Mouse (Mus musculus): ENCODE results near the gene Xrcc2. TPM values are rescaled to one million over a fixed set of nuclear protein-coding genes. Genes with fewer than 3 reads are reported as not detected.
"Not testable (repeated sequence)": the region's sequence is repeated elsewhere in the genome, so short reads cannot be mapped to it uniquely, and the experiment has no call there.

Gene Xrcc2
- polyA plus RNA-seq (2014; fragmentation: Nextera tagmentation; extraction: Ambion mirVana), result 9.7 and 10.2 TPM in 2 replicates

DNA sequence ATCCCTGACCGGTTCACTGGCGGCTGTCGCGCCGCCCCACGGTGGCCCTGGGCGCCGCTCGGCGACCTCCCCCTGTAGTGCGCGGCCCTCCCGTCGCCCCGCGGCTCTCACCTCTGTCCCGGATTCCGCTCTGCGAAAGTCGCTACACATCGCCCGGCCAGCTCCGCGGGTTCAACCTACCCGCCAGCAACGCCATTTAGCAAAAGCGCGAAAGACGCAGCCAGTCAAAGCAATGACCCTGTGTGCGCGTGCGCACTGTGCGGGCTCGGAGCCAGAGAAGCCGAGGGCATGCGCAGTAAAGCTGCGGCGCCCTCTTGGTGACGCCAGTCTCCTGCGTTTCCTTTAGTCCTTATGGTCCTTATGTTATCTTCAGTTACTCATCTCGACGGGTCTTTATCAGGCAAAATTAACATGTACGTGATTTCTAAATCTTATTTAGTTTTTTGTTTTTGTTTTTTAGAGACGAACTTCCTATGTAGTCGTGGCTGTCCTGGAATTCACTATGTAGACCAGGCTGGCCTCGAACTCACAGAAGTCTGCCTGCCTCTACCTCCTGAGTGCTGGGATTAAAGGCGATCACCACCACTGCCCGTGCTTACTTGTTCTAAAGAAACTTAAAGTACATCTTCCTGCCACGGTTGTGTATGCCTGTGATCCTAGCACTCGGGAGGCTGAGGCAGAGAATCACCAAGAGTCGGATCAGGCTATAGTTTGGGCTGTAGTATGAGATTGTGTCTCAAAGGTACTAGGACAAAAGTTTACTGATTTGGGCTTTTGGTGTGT is at the start of gene Xrcc2:
TSS of gene Xrcc2 (minus strand) at position 259 of the 783 bp plus-strand sequence.
- 8% methylated on average over 51 of the region's 51 CpGs for WGBS
- DNase-seq (ENCODE audit: low spot score, missing footprints), result peak; percentile 100
- H3K4me3 ChIP-seq (ENCODE audit: low read depth, low read length), result peak within 1 kb of the TSS; percentile 64
- ATAC-seq (ENCODE audit: low FRiP score), result peak; percentile 98
- peaks cover 8% of the 10 kb centered on the region for H3K4me1 ChIP-seq (ENCODE audit: control insufficient read depth, insufficient read depth, low read length)
- H3K27me3 ChIP-seq (ENCODE audit: control insufficient read depth, insufficient read depth, low read length), result no peaks in the 10 kb centered on the region
- peak within 1 kb of the TSS; percentile 63 for H3K4me2 ChIP-seq
- peak within 1 kb of the TSS; percentile 86 for H3K9ac ChIP-seq (ENCODE audit: low read length)
- H3K36me3 ChIP-seq (ENCODE audit: control insufficient read depth, insufficient read depth, low read length), result no peaks in the 10 kb centered on the region
- no peaks in the 10 kb centered on the region for H3K9me3 ChIP-seq (ENCODE audit: control insufficient read depth, low read length)
- peak within 1 kb of the TSS; percentile 31; the same call in 1 of the 2 replicates for H3K27ac ChIP-seq (ENCODE audit: low read depth, low read length)

DNA sequence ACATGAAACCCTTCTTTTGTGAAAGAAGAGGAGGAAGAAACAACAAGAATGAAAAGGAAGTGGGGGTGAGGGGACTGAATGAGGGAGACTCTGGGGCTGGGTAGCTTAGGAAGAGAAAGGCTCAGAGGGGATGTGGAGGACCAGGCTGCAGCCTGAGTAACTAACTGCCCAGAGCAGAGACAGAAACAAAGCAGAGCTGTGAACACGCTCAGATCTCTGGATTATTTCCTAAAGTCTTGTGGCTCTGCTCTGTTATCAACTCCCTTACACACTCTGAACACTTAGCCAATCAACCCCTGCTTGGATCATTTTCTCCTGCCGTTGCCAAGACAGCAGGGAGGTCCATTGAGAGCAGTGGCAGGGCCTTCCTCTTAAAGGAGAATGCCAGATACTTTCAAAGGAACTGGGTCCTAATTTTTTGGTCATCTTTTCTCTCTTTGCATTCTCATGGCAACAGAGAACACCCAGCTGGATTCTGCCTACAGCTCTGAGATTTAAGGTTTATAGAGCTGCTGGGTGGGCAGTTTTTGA is 48.7 kb upstream of the Xrcc2 start:
- no peak overlapping the region for H3K4me3 ChIP-seq (ENCODE audit: low read depth, low read length)

DNA sequence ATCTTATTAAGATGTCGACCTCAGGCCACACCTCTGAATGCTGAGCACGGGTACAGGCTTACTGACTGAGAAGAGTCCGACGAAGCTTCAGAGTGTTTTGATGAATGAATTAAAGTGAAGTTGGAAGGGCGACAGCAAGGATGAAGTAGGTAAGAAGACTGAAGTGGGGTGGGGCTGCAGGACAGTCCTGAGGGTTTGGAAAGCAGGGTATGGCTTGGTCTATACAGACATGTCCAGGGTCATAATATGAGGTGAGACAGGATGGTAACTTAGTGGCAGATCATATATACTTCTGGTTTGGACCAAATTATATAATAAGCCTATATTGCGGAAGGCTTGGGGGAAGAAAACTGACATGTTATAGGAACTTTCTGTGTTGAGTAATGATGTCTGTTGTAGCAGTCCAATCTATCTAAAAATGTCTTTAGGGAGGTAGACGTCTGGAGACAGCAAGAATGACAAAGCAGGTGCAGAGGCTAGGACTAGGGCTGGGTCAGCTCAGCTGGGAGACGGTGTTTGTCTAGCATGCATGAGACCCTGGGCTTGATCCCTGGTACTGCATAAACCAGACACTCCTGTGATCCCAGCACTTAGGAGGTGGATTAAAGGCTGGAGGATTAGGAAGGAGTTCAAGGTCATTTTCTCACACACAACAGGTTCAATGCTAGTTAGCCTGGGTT is 48.1 kb upstream of the Xrcc2 start:
- H3K36me3 ChIP-seq (ENCODE audit: control insufficient read depth, insufficient read depth, low read length), result no peaks in the 10 kb centered on the region
- WGBS, result 43% methylated on average over 8 of the region's 8 CpGs
- no peak overlapping the region for H3K4me3 ChIP-seq (ENCODE audit: low read depth, low read length)
- no peak for DNase-seq (ENCODE audit: low spot score, missing footprints)
- H3K27ac ChIP-seq (ENCODE audit: low read depth, low read length), result no peak overlapping the region
- no peaks in the 10 kb centered on the region for H3K9me3 ChIP-seq (ENCODE audit: control insufficient read depth, low read length)
- no peak overlapping the region for H3K4me2 ChIP-seq
- peaks cover 6% of the 10 kb centered on the region; the same call in 1 of the 2 replicates for H3K4me1 ChIP-seq (ENCODE audit: control insufficient read depth, insufficient read depth, low read length)
- no peaks in the 10 kb centered on the region for H3K27me3 ChIP-seq (ENCODE audit: control insufficient read depth, insufficient read depth, low read length)
- 0 out of 2 replicates have a peak overlapping the region, but pooled peaks have one; percentile 9 for H3K9ac ChIP-seq (ENCODE audit: low read length)
- 0 out of 2 replicates have a peak, but pooled peaks have one; percentile 16 for ATAC-seq (ENCODE audit: low FRiP score)

More for the DNA sequence above, 48.7 kb upstream of the Xrcc2 start:
- 0 out of 2 replicates have a peak, but pooled peaks have one; percentile 4 for ATAC-seq (ENCODE audit: low FRiP score)
- peak; percentile 84 for DNase-seq (ENCODE audit: low spot score, missing footprints)
- Histone ChIP-seq H3K4me1 (ENCODE audit: control insufficient read depth, insufficient read depth, low read length) (peaks cover 6% of the 10 kb centered on the region; the same call in 1 of the 2 replicates), H3K27me3 (ENCODE audit: control insufficient read depth, insufficient read depth, low read length) (no peaks in the 10 kb centered on the region), H3K4me2 (no peak overlapping the region), H3K9ac (ENCODE audit: low read length) (0 out of 2 replicates have a peak overlapping the region, but pooled peaks have one; percentile 9), H3K36me3 (ENCODE audit: control insufficient read depth, insufficient read depth, low read length) (no peaks in the 10 kb centered on the region), H3K9me3 (ENCODE audit: control insufficient read depth, low read length) (no peaks in the 10 kb centered on the region), H3K27ac (ENCODE audit: low read depth, low read length) (no peak overlapping the region)
- WGBS, result 12% methylated on average over 2 of the region's 2 CpGs

DNA sequence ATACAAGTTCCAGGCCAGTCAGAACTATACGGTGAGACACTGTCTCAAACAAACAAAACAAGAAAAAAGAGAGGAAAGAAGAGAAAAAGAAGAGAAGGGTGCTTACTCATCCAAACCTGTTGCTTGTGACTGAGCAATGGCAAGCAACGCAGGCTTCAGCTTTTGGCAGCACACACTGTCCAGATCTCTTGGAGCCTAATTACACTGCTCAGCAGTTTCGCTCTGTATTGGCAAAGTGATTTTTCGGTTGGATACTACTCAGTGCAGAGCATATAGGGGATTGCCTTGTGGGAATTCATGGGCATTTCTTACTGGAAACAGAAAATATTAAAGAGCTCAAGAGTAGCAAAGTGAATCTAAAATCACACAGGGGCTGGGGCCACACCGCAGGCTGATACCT is 47.2 kb upstream of the Xrcc2 start:
- no peaks in the 10 kb centered on the region for H3K27me3 ChIP-seq (ENCODE audit: control insufficient read depth, insufficient read depth, low read length)
- WGBS, result 87% methylated on average over 5 of the region's 5 CpGs
- no peaks in the 10 kb centered on the region for H3K9me3 ChIP-seq (ENCODE audit: control insufficient read depth, low read length)
- no peak overlapping the region for H3K9ac ChIP-seq (ENCODE audit: low read length)
- no peak overlapping the region for H3K27ac ChIP-seq (ENCODE audit: low read depth, low read length)
- DNase-seq (ENCODE audit: low spot score, missing footprints), result no peak
- ATAC-seq (ENCODE audit: low FRiP score), result no peak
- peaks cover 6% of the 10 kb centered on the region; the same call in 1 of the 2 replicates for H3K4me1 ChIP-seq (ENCODE audit: control insufficient read depth, insufficient read depth, low read length)
- H3K36me3 ChIP-seq (ENCODE audit: control insufficient read depth, insufficient read depth, low read length), result no peaks in the 10 kb centered on the region
- no peak overlapping the region for H3K4me2 ChIP-seq
- no peak overlapping the region for H3K4me3 ChIP-seq (ENCODE audit: low read depth, low read length)

DNA sequence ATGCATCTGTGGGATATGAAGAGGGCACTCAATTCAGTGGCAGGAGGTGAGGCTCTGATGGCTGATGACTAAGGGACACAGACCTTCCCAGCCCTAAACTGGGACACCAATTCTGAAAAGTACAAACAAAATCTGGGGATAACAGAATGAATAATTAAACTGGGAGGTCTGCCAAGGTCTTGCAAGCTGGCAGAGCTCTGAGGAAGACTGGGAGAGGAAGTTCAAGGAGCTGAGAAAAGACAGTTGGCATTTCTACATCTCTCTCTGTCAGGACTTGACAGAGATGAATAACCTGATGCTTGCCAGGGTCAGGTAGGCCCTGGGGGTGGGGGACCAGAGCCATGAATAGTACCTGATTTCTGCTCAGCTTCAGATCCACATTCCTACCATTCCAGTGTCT is 45.9 kb upstream of the Xrcc2 start:
- Histone ChIP-seq H3K36me3 (ENCODE audit: control insufficient read depth, insufficient read depth, low read length) (no peaks in the 10 kb centered on the region), H3K4me1 (ENCODE audit: control insufficient read depth, insufficient read depth, low read length) (peaks cover 6% of the 10 kb centered on the region; the same call in 1 of the 2 replicates), H3K27ac (ENCODE audit: low read depth, low read length) (no peak overlapping the region), H3K4me2 (no peak overlapping the region), H3K27me3 (ENCODE audit: control insufficient read depth, insufficient read depth, low read length) (no peaks in the 10 kb centered on the region), H3K9me3 (ENCODE audit: control insufficient read depth, low read length) (no peaks in the 10 kb centered on the region), H3K9ac (ENCODE audit: low read length) (no peak overlapping the region), H3K4me3 (ENCODE audit: low read depth, low read length) (no peak overlapping the region)
- no peak for DNase-seq (ENCODE audit: low spot score, missing footprints)
- ATAC-seq (ENCODE audit: low FRiP score), result no peak

DNA sequence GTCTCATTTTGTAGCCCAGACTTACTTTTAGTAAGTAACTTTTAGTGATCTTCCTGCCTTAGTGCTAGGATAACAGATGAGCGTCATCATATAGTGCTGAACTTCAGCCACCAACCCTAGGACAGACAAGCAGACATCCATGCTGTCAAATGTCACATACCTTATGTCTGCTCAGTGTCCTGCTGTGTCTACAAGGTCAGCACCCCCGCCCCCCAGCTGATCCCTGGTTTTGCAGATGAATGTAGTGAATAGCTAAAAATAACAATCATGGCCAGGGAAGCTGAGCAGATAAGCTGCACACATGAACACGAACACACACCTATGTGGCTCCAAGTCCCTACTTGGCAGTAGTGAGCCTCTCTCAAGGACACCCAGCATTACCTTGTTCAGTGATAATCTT is 43.0 kb upstream of the Xrcc2 start:
- H3K9me3 ChIP-seq (ENCODE audit: control insufficient read depth, low read length), result no peaks in the 10 kb centered on the region
- DNase-seq (ENCODE audit: low spot score, missing footprints), result no peak
- H3K36me3 ChIP-seq (ENCODE audit: control insufficient read depth, insufficient read depth, low read length), result no peaks in the 10 kb centered on the region
- H3K9ac ChIP-seq (ENCODE audit: low read length), result no peak overlapping the region
- H3K4me2 ChIP-seq, result no peak overlapping the region
- H3K4me3 ChIP-seq (ENCODE audit: low read depth, low read length), result no peak overlapping the region
- no peaks in the 10 kb centered on the region for H3K27me3 ChIP-seq (ENCODE audit: control insufficient read depth, insufficient read depth, low read length)
- ATAC-seq (ENCODE audit: low FRiP score), result no peak
- H3K27ac ChIP-seq (ENCODE audit: low read depth, low read length), result no peak overlapping the region
- H3K4me1 ChIP-seq (ENCODE audit: control insufficient read depth, insufficient read depth, low read length), result no peaks in the 10 kb centered on the region
- WGBS, result 78% methylated on average over 3 of the region's 3 CpGs

DNA sequence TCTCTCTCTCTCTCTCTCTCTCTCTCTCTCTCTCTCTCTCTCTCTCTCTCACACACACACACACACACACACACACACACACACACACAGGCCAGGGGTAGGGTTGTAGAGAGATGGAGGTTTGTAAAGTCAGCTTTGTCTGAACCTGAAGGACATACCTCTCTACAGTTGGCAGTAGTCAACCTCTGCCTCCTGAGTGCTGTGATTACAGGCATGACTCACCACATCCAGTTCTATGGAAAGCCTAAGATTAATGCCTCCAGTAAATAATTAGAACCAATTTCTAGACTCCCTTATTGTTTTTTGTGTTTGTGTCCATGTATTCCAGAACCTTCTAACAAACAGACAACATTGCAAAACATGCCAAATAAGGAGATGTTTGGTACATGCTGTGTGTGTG is 42.3 kb upstream of the Xrcc2 start:
- no peaks in the 10 kb centered on the region for H3K4me1 ChIP-seq (ENCODE audit: control insufficient read depth, insufficient read depth, low read length)
- no peak overlapping the region for H3K27ac ChIP-seq (ENCODE audit: low read depth, low read length)
- H3K4me3 ChIP-seq (ENCODE audit: low read depth, low read length), result no peak overlapping the region
- H3K4me2 ChIP-seq, result no peak overlapping the region
- no peak for DNase-seq (ENCODE audit: low spot score, missing footprints)
- H3K9ac ChIP-seq (ENCODE audit: low read length), result no peak overlapping the region
- no peaks in the 10 kb centered on the region for H3K27me3 ChIP-seq (ENCODE audit: control insufficient read depth, insufficient read depth, low read length)
- no peaks in the 10 kb centered on the region for H3K36me3 ChIP-seq (ENCODE audit: control insufficient read depth, insufficient read depth, low read length)
- H3K9me3 ChIP-seq (ENCODE audit: control insufficient read depth, low read length), result no peaks in the 10 kb centered on the region
- no peak for ATAC-seq (ENCODE audit: low FRiP score)

DNA sequence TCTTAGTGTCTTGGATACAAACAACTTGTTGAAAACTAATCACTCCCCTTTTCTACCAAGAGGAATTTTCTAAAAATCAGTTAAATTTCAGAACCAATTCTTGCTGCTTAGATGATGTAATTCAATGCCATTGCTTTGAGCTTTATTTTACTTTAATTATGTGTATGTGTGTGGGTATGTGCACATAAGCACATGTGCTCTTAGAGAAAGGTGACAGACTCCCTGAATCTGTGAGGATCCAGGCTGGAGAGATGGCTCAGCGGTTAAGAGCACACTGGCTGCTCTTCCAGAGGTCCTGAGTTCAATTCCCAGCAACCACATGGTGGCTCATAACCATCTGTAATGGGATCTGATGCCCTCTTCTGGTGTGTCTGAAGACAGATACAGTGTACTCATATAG is 33.3 kb upstream of the Xrcc2 start:
- WGBS, result 87% methylated on average over 1 of the region's 1 CpGs
- ATAC-seq (ENCODE audit: low FRiP score); DNase-seq (ENCODE audit: low spot score, missing footprints); H3K4me1 ChIP-seq (ENCODE audit: control insufficient read depth, insufficient read depth, low read length); H3K4me3 ChIP-seq (ENCODE audit: low read depth, low read length); H3K4me2 ChIP-seq; H3K36me3 ChIP-seq (ENCODE audit: control insufficient read depth, insufficient read depth, low read length); H3K9me3 ChIP-seq (ENCODE audit: control insufficient read depth, low read length); H3K9ac ChIP-seq (ENCODE audit: low read length); H3K27ac ChIP-seq (ENCODE audit: low read depth, low read length); H3K27me3 ChIP-seq (ENCODE audit: control insufficient read depth, insufficient read depth, low read length): not testable (repeated sequence)

DNA sequence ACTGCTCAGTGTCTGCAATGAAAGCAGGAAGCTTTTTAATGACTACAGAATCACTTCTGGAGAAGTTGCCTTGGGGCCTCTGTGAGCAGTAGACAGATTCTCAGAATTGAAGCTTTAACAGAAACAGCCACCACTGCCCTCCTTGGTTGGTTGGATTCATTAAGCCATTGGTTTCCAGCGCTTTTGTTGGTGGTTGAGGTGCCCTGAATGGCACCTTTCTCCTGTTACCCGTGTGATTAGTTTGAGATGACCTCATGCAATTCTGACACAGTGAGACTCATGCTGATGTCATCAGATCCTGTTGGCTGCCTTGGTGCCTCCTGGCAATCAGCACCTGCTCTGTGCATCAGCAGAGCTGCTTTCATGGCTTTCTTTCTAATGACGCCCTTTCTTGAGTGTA is 32.8 kb upstream of the Xrcc2 start:
- Histone ChIP-seq H3K36me3 (ENCODE audit: control insufficient read depth, insufficient read depth, low read length) (no peaks in the 10 kb centered on the region), H3K27ac (ENCODE audit: low read depth, low read length) (no peak overlapping the region), H3K4me2 (no peak overlapping the region), H3K4me1 (ENCODE audit: control insufficient read depth, insufficient read depth, low read length) (no peaks in the 10 kb centered on the region), H3K4me3 (ENCODE audit: low read depth, low read length) (no peak overlapping the region), H3K9ac (ENCODE audit: low read length) (no peak overlapping the region), H3K9me3 (ENCODE audit: control insufficient read depth, low read length) (no peaks in the 10 kb centered on the region), H3K27me3 (ENCODE audit: control insufficient read depth, insufficient read depth, low read length) (no peaks in the 10 kb centered on the region)
- DNase-seq (ENCODE audit: low spot score, missing footprints), result no peak
- 73% methylated on average over 3 of the region's 3 CpGs for WGBS
- no peak for ATAC-seq (ENCODE audit: low FRiP score)

All from midbrain, embryonic 11.5 days (tissue).